Mouse (Mus musculus): ENCODE measurements around the gene Sfrp2.

GRCm38 (mm10) chr3:83797098-83797497 lies 31.0 kb downstream of the Sfrp2 start:
- TF ChIP-seq POLR2A (IDR thresholded peaks at IDR 0.05; ENCODE audit: borderline replicate concordance, control insufficient read depth, low read depth, low read length) (no peak), CTCF (IDR thresholded peaks at IDR 0.05; ENCODE audit: control insufficient read depth, insufficient read depth, low read length) (no peak)

Data from bone marrow, adult 2 months (tissue).